Mouse (Mus musculus): ENCODE data around the gene Prss46.

Gene Prss46

GRCm38 (mm10) chr9:110896595-110896994 is 52.3 kb downstream of the Prss46 start:
- ATAC-seq (ENCODE audit: low TSS enrichment), result no peak

GRCm38 (mm10) chr9:110899451-110900008 is 55.2 kb downstream of the Prss46 start:
- ATAC-seq (ENCODE audit: low TSS enrichment), result no peak

- ATAC-seq (ENCODE audit: low TSS enrichment), result no peak
Observed at GRCm38 (mm10) chr9:110901204-110901603, 56.9 kb downstream of the Prss46 start.

- ATAC-seq (ENCODE audit: low TSS enrichment), result no peak
Observed at GRCm38 (mm10) chr9:110902271-110902670, 58.0 kb downstream of the Prss46 start.
